Mouse (Mus musculus) lung, embryonic 15.5 days (tissue): Measurements from ENCODE around the gene Gm45808. TPM values are rescaled to one million over a fixed set of nuclear protein-coding genes. Genes with fewer than 3 reads are reported as not detected.
"Not testable (repeated sequence)": the region's sequence is repeated elsewhere in the genome, so short reads cannot be mapped to it uniquely, and the experiment has no call there.

Experiments
- ATAC-seq: fragments of 200-750 bp; cut with Nextera tagmentation; 2 replicates; pipeline ENCODE4 v1.8.0; 2017; ENCODE audit warnings: moderate number of reproducible peaks, borderline replicate concordance; ENCODE audit not compliant: low FRiP score, low TSS enrichment; ENCODE audit errors: extremely low read depth
- H3K27ac ChIP-seq: fragments of 300-500 bp; sonication (generic); 2 replicates; pipeline ENCODE4 v1.5.1; 2015; ENCODE audit warnings: moderate library complexity, mild to moderate bottlenecking, inconsistent platforms
- H3K27me3 ChIP-seq: fragments of 300-500 bp; sonication (generic); 2 replicates; pipeline ENCODE4 v1.6.1; 2015; ENCODE audit warnings: inconsistent platforms
- H3K36me3 ChIP-seq: fragments of 300-500 bp; sonication (generic); 2 replicates; pipeline ENCODE4 v1.6.1; 2015; ENCODE audit warnings: inconsistent platforms
- H3K4me1 ChIP-seq: fragments of 300-500 bp; sonication (generic); 2 replicates; pipeline ENCODE4 v1.6.1; 2015; ENCODE audit warnings: inconsistent platforms
- H3K4me2 ChIP-seq: fragments of 300-500 bp; sonication (generic); 2 replicates; pipeline ENCODE4 v1.6.1; 2015; ENCODE audit warnings: inconsistent platforms, mild to moderate bottlenecking, moderate library complexity
- H3K4me3 ChIP-seq: fragments of 300-500 bp; sonication (generic); 2 replicates; pipeline ENCODE4 v1.5.1; 2015; ENCODE audit warnings: mild to moderate bottlenecking, inconsistent platforms
- H3K9ac ChIP-seq: fragments of 300-500 bp; sonication (generic); 2 replicates; pipeline ENCODE4 v1.6.1; 2015; ENCODE audit warnings: inconsistent platforms
- H3K9me3 ChIP-seq: fragments of 300-500 bp; sonication (generic); 2 replicates; pipeline ENCODE4 v1.6.1; 2016; ENCODE audit warnings: inconsistent platforms
- WGBS: fragments of 180-500 bp; shearing (Covaris S2); methylation state at CpG from one replicate; pipeline ENCODE4 v1.1.7; 2015; 5-methylcytosine and 5-hydroxymethylcytosine counted together
- polyA plus RNA-seq: library from polyadenylated mRNA; unstranded; fragments of >200 nt; fragmentation: Nextera tagmentation; extraction: Ambion mirVana; gene quantifications from 2 replicates; pipeline ENCODE4 v1.2.1, GENCODE M21; 2015

Gm45808 gene
- polyA plus RNA-seq, 1 experiment from 2014 or later = not detected

DNA sequence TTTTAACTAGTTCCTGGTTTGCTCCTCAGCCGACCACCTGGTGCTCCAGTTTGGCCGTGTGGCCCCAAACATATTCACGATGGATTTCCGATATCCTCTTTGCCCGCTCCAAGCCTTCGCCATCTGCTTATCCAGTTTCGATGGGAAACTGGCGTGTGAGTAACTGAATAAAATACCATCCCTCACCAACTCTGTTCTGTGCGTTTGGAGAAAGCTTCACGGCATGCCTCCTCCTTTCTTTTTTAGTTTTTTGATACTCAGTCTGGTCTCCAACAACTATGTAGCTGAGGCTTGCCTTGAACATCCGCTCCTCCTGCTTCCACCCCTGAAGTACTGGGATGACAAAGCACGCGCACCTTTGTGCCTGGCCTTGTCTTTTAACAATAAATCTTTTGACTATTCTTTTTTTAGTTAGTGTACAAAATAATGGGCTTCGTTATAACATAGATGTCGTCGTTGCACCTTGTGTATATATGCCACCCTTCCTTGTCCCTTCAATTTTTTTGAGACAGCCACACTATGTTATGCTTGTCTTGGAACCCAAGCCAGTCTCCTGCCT lies 35.7 kb upstream of the Gm45808 start:
- Histone ChIP-seq H3K9ac (peak overlapping the region; percentile 63), H3K4me1 (peaks cover 39% of the 10 kb centered on the region), H3K4me2 (peak overlapping the region; percentile 64), H3K36me3 (peaks cover 4% of the 10 kb centered on the region; the same call in 1 of the 2 replicates), H3K9me3 (no peaks in the 10 kb centered on the region), H3K4me3 (peak overlapping the region; percentile 61), H3K27ac (0 out of 2 replicates have a peak overlapping the region, but pooled peaks have one; percentile 93), H3K27me3 (no peaks in the 10 kb centered on the region)
- no peak for ATAC-seq
- 51% methylated on average over 16 of the region's 16 CpGs for WGBS

DNA sequence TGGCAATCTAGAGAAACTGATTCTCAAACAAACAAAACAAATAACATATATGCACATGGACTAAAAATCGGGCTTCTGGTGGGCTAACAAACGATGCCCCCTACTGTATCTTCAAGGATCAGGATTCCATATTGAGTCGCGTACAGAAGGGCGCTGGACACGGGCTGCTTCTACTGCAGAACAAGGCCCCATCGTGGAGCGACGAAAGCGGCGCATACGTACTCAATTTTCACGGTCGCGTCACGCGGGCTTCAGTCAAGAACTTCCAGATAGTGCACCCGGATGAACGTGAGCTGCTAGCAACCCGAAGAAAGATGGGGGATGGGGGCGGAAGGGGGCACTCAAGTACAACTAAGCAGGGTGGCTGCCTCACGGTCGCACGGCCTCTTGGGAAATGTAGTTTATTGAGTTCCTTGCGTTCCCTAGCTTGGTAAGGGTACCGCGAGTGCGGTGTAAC lies 35.1 kb upstream of the Gm45808 start:
- H3K27ac ChIP-seq = peak overlapping the region; percentile 93
- no peaks in the 10 kb centered on the region for H3K27me3 ChIP-seq
- peaks cover 4% of the 10 kb centered on the region; the same call in 1 of the 2 replicates for H3K36me3 ChIP-seq
- H3K4me2 ChIP-seq = peak overlapping the region; percentile 64
- WGBS = under 1% methylated on average over 28 of the region's 28 CpGs
- ATAC-seq = peak; percentile 64
- H3K4me3 ChIP-seq = peak overlapping the region; percentile 61
- peaks cover 36% of the 10 kb centered on the region for H3K4me1 ChIP-seq
- peak overlapping the region; percentile 63 for H3K9ac ChIP-seq
- H3K9me3 ChIP-seq = no peaks in the 10 kb centered on the region

DNA sequence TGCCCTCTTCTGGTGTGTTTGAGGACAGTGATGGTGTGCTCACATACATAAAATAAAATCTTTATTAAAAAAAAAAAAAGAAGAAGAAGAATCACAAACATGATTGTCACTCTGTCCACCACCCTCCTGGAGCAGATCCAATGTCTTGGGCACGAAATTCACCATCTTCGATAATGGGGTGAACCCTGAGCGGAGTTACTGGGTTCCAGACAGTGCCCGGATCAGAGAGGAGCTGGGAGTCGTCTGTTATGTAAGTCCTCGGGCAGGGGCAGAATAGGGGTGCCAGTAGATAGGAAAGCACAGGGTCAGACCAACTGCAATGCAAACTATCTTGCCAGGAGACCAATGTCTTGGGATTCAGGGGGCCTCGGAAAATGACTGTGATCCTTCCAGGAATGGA lies 34.0 kb upstream of the Gm45808 start:
- no peak overlapping the region for H3K27ac ChIP-seq
- H3K4me1 ChIP-seq = peaks cover 35% of the 10 kb centered on the region
- H3K36me3 ChIP-seq = peaks cover 4% of the 10 kb centered on the region; the same call in 1 of the 2 replicates
- ATAC-seq = no peak
- H3K27me3 ChIP-seq = no peaks in the 10 kb centered on the region
- no peaks in the 10 kb centered on the region for H3K9me3 ChIP-seq
- H3K4me3 ChIP-seq = no peak overlapping the region
- H3K9ac ChIP-seq = no peak overlapping the region
- WGBS = 84% methylated on average over 7 of the region's 7 CpGs
- no peak overlapping the region for H3K4me2 ChIP-seq

DNA sequence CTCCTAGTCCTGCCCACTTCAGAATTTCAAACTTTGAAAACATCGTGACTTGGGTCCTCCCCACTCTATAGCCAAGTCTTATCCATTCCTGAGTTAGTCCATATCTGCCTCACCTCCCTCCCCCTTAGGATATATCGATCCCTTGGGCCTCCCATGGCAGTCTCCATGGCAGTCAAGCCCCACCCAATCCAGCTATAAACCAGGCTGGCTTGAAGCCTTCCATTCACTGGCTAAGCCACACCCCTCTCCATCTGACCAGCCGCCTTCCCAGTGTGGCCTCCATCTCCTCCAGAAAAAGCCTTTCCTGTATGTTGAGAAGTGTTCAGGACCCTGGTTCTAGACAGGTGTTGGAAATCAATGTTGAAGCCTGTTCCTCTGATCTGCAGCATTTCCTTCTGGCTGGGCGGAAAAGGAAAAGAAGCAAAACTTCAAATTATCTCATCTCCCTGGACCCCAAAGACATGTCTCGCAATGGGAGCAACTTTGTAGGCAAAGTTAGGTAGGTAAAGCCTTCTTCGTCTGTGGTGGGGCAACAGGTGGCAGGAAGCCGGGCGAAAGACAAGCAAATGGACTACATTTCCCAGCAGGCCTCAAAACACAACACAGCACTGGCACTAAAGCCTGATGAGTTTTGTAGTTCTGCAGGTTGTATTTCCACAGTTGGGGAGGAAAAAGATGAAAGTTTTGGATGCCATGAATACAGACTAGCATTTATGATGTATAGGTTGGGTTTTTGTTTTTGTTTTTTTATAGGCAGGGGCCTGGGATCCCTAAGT lies 32.9 kb upstream of the Gm45808 start:
- Histone ChIP-seq H3K4me1 (peaks cover 35% of the 10 kb centered on the region), H3K9me3 (no peaks in the 10 kb centered on the region), H3K9ac (no peak overlapping the region), H3K36me3 (peaks cover 4% of the 10 kb centered on the region; the same call in 1 of the 2 replicates), H3K4me2 (no peak overlapping the region), H3K27me3 (no peaks in the 10 kb centered on the region), H3K27ac (no peak overlapping the region), H3K4me3 (no peak overlapping the region)
- ATAC-seq = no peak
- 70% methylated on average over 8 of the region's 8 CpGs for WGBS

DNA sequence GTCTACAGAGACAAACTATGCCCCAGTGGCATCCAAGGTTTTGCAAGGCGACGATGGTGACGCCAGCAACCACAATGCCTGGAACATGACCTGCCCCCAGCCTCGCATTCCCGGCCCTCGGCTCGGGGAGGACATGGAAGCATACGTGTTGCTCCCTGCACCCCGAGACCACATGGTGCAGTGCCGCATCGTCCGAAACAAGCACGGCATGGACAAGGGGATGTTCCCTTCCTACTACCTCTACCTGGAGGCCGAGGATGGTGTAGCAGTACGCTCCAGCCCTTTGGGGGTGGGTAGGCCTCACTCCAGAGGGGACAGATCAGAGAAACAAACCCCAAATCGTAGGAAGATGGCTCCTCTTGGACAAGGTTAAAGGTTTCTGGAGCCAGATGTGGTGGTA lies 32.0 kb upstream of the Gm45808 start:
- 80% methylated on average over 16 of the region's 16 CpGs for WGBS
- H3K9me3 ChIP-seq = no peaks in the 10 kb centered on the region
- peaks cover 29% of the 10 kb centered on the region for H3K4me1 ChIP-seq
- no peak overlapping the region for H3K9ac ChIP-seq
- no peaks in the 10 kb centered on the region for H3K27me3 ChIP-seq
- peaks cover 1% of the 10 kb centered on the region; the same call in 1 of the 2 replicates for H3K36me3 ChIP-seq
- ATAC-seq = no peak
- H3K27ac ChIP-seq = no peak overlapping the region
- H3K4me2 ChIP-seq = no peak overlapping the region
- H3K4me3 ChIP-seq = no peak overlapping the region

DNA sequence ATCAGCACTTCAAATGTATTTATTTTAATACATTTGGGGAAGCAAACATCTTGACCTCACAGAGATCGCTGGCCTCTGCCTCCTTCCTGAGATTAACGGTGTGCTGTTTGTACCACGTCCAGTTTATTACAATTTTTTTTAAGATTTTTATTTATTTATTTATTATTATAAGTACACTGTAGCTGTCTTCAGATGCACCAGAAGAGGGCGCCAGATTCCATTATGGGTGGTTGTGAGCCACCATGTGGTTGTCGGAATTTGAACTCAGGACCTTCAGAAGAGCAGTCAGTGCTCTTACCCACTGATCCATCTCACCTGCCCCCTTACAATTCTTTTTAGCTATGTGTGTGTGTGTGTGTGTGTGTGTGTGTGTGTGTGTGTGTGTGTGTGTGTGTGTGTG lies 30.2 kb upstream of the Gm45808 start:
- not testable (repeated sequence) for ATAC-seq
- WGBS = 60% methylated on average over 5 of the region's 5 CpGs

DNA sequence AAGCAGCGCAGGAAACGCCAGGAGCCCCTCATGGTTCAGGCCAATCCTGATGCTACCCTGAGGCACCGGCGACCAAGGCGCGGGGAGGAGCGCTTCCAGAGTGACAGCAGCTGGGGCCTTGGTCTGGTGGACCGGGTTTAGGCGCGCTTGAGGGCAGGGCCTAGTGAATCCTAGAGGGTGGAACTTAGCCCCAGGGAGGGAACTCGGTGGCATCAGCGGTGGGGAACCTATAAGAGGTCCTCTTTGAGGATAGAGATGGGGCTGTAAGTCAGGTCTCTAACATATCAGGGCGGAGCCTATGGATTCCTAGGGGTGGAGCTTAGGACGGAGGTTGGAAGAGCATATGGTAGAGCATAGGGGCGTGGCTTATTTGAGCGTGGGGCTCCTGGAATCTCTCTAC lies 28.8 kb upstream of the Gm45808 start:
- Histone ChIP-seq H3K36me3 (no peaks in the 10 kb centered on the region), H3K4me3 (no peak overlapping the region), H3K4me2 (peak overlapping the region; percentile 22; the same call in 1 of the 2 replicates), H3K4me1 (peaks cover 9% of the 10 kb centered on the region; the same call in 1 of the 2 replicates), H3K27me3 (no peaks in the 10 kb centered on the region), H3K9ac (no peak overlapping the region), H3K9me3 (no peaks in the 10 kb centered on the region), H3K27ac (no peak overlapping the region)
- WGBS = 27% methylated on average over 16 of the region's 16 CpGs
- peak; percentile 29; the same call in 1 of the 2 replicates for ATAC-seq

More for the DNA sequence above, 30.2 kb upstream of the Gm45808 start:
- not testable (repeated sequence) for H3K9ac ChIP-seq, H3K9me3 ChIP-seq, H3K27ac ChIP-seq, H3K36me3 ChIP-seq, H3K4me3 ChIP-seq, H3K27me3 ChIP-seq, H3K4me2 ChIP-seq
- H3K4me1 ChIP-seq = peaks cover 14% of the 10 kb centered on the region; the same call in 1 of the 2 replicates

DNA sequence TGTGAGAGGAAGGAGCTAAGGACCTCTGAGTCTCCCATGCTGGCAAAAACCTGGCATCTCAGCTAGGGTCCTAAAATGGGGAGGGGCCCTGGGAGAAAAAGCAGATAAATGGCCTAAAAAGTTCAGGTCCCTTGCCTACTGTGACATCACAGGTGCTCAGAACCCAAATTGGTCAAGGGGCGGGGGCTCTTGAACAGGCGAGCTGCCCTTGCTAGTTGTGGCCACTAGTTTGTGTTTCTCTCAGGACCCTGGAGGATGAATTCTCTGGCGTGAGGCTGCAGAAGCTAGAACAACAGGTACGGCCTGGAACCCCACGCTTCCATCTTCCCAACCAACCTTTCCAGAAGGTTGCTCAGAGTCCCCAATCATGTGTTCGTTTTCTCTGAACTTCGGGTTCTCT lies 27.8 kb upstream of the Gm45808 start:
- 72% methylated on average over 7 of the region's 7 CpGs for WGBS
- Histone ChIP-seq H3K27ac (no peak overlapping the region), H3K9me3 (no peaks in the 10 kb centered on the region), H3K27me3 (no peaks in the 10 kb centered on the region), H3K4me3 (no peak overlapping the region), H3K4me2 (no peak overlapping the region), H3K36me3 (no peaks in the 10 kb centered on the region), H3K9ac (no peak overlapping the region), H3K4me1 (peaks cover 11% of the 10 kb centered on the region)
- no peak for ATAC-seq

DNA sequence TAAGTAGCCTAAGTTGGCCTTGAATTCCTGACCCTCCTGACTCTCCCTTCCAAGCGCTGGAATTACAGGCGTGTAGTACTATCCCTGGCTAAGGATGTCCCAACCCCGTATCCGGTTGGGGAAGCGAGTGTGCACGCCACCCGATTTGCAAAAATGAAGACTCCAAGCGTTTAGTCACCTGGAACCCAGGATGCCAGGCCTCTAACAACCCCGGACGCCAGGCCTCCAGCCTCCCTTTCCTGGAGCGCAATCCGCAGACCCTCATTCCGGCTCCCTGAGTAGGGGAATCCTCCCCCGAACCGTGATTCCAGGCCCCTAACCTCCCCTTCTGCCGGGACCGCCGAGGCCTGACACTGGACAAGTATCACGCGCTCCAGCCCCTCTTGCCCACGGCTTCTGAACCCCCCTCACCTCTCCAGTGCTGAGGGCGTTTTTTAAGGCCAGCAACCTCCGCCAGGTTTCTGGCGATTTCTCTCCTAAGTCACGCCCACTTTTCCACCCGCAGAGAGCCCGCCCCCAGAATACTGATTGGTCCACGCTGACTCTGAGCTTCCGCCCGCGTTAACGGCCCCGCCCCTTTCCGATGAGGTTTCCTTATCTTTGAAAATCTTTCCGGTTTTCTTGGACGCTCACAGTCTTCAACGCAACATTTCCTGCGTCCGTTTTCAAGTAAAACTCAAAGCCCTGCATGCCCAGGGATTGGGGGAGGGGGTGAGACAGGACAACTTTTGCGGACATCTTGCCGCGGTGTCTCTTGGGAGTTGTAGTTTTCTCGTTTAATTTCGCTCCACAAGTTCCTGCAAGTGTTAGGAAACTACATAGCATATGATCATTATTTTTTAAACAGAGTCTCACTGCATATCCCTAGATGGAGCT lies 23.5 kb upstream of the Gm45808 start, which contains the start of gene Nucb1:
Gene Nucb1 (minus strand): TSS at position 495 of the 876 bp plus-strand sequence.
- peak; percentile 90 for ATAC-seq
- under 1% methylated on average over 44 of the region's 44 CpGs for WGBS
- Histone ChIP-seq H3K4me1 (peaks cover 20% of the 10 kb centered on the region), H3K4me2 (peak within 1 kb of the TSS; percentile 98), H3K4me3 (peak within 1 kb of the TSS; percentile 82), H3K36me3 (peaks cover 11% of the 10 kb centered on the region; the same call in 1 of the 2 replicates), H3K27ac (peak within 1 kb of the TSS; percentile 91), H3K27me3 (no peaks in the 10 kb centered on the region), H3K9me3 (no peaks in the 10 kb centered on the region), H3K9ac (peak within 1 kb of the TSS; percentile 81)

DNA sequence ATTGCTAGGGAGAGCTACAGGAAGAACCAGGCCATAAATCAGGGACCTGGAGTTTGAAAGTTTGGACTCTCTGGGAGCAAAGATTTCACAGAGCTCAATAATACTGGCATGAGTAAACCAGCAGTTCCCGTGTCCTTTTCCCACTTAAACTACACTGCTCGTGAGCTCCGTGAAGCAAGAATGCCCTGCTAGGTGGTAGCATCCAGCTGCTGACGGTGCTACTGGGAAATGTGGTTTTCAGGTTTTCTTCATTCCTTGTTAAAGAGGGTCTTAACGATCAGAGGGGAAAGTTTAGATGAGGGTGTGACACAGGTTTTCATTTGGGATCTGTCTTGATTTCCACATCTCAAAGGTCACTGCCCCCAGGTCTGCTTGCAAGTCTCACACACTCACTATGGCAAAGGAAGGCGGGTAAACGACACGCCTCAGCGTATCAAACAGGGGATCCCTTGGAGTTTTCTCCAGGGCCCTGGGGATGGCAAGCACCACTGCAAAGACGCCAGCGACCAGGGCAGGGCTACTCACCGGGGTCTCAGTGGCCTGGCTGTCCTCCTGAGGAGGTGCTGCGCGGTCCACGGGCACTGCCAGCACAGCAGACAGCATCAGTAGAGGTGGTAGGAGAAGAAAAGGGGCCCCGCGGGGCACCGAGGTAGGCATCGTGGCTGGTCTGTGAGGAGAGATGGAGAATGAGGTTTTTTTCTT lies 22.7 kb upstream of the Gm45808 start:
- Histone ChIP-seq H3K4me3 (peak overlapping the region; percentile 82), H3K9me3 (no peaks in the 10 kb centered on the region), H3K36me3 (peaks cover 11% of the 10 kb centered on the region; the same call in 1 of the 2 replicates), H3K4me1 (peaks cover 15% of the 10 kb centered on the region), H3K9ac (peak overlapping the region; percentile 81), H3K27ac (peak overlapping the region; percentile 91), H3K4me2 (peak overlapping the region; percentile 98), H3K27me3 (no peaks in the 10 kb centered on the region)
- ATAC-seq = 0 out of 2 replicates have a peak, but pooled peaks have one; percentile 19
- 23% methylated on average over 19 of the region's 19 CpGs for WGBS

DNA sequence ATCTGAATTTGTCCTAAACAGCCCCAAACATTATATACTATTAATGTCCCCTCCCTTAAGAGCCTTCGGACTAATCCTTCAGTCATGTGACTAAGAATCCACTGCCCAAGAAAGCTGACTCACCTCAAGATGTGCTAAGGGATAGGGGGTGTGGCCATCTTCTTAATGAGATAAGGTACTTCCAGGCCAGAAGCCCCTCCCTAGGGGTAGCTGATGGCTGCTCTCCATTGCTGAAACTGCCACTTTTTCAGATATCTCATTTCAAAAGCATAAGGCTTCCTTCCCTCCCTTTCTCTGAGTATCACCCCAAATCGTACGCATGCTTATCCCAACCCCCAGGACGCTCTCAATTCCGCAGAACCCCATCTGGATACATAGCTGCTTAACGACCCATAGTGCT lies 21.9 kb upstream of the Gm45808 start:
- peaks cover 15% of the 10 kb centered on the region for H3K4me1 ChIP-seq
- H3K27me3 ChIP-seq = no peaks in the 10 kb centered on the region
- H3K9me3 ChIP-seq = no peaks in the 10 kb centered on the region
- H3K27ac ChIP-seq = no peak overlapping the region
- H3K4me2 ChIP-seq = peak overlapping the region; percentile 98
- 82% methylated on average over 6 of the region's 6 CpGs for WGBS
- peak overlapping the region; percentile 81; the same call in 1 of the 2 replicates for H3K9ac ChIP-seq
- H3K4me3 ChIP-seq = 0 out of 2 replicates have a peak overlapping the region, but pooled peaks have one; percentile 82
- no peak for ATAC-seq
- peaks cover 11% of the 10 kb centered on the region; the same call in 1 of the 2 replicates for H3K36me3 ChIP-seq
